Mouse (Mus musculus) intestine, embryonic 16.5 days (tissue): Measurements from ENCODE around the gene Trim54. TPM values are rescaled to one million over a fixed set of nuclear protein-coding genes. Genes with fewer than 3 reads are reported as not detected.

Experiments used
- ATAC-seq: fragments of 200-750 bp; cut with Nextera tagmentation; 2 replicates; pipeline ENCODE4 v1.8.0; 2017; ENCODE audit warnings: moderate TSS enrichment, moderate library complexity
- H3K27ac ChIP-seq: fragments of 300-500 bp; sonication (generic); 2 replicates; pipeline ENCODE4 v1.5.1; 2014; ENCODE audit warnings: mild to moderate bottlenecking, low read length
- H3K27me3 ChIP-seq: fragments of 300-500 bp; sonication (generic); replicated peaks from 2 replicates; pipeline ENCODE4 v1.6.1; 2014; ENCODE audit warnings: low read length, control low read depth, mixed read lengths; ENCODE audit not compliant: control insufficient read depth, insufficient read depth
- H3K36me3 ChIP-seq: fragments of 300-500 bp; sonication (generic); 2 replicates; pipeline ENCODE4 v1.6.1; 2014; ENCODE audit warnings: low read length, control low read depth; ENCODE audit not compliant: control insufficient read depth, insufficient read depth
- H3K4me1 ChIP-seq: fragments of 300-500 bp; sonication (generic); 2 replicates; pipeline ENCODE4 v1.6.1; 2014; ENCODE audit warnings: low read length, control low read depth, mixed read lengths; ENCODE audit not compliant: control insufficient read depth, insufficient read depth
- H3K4me2 ChIP-seq: fragments of 300-500 bp; sonication (generic); 2 replicates; pipeline ENCODE4 v1.6.1; 2014; ENCODE audit warnings: low read depth, low read length, control low read depth
- H3K4me3 ChIP-seq: fragments of 300-500 bp; sonication (generic); 2 replicates; pipeline ENCODE4 v1.5.1; 2014; ENCODE audit warnings: mild to moderate bottlenecking, low read length
- H3K9ac ChIP-seq: fragments of 300-500 bp; sonication (generic); 2 replicates; pipeline ENCODE4 v1.6.1; 2014; ENCODE audit warnings: low read depth, low read length
- H3K9me3 ChIP-seq: fragments of 300-500 bp; sonication (generic); 2 replicates; pipeline ENCODE4 v1.6.1; 2016; ENCODE audit warnings: low read length, control low read depth; ENCODE audit not compliant: control insufficient read depth
- WGBS: fragments of 180-500 bp; shearing (Covaris S2); extraction: QIAGEN DNeasy Blood & Tissue Kit; methylation state at CpG from one replicate; pipeline ENCODE4 v1.1.7; 2014; 5-methylcytosine and 5-hydroxymethylcytosine counted together
- polyA plus RNA-seq: library from polyadenylated mRNA; unstranded; fragments of >200 nt; fragmentation: Nextera tagmentation; extraction: Ambion mirVana; gene quantifications from 2 replicates; pipeline ENCODE4 v1.2.1, GENCODE M21; 2015

The Trim54 gene
- polyA plus RNA-seq, 1 experiment from 2014 or later: not detected

GRCm38 (mm10) chr5:31162462-31162861, 46.0 kb downstream of the Trim54 start:
- ATAC-seq: peak; percentile 44; the same call in 1 of the 2 replicates
- Histone ChIP-seq H3K36me3 (peaks cover 30% of the 10 kb centered on the region), H3K9me3 (no peaks in the 10 kb centered on the region)

DNA sequence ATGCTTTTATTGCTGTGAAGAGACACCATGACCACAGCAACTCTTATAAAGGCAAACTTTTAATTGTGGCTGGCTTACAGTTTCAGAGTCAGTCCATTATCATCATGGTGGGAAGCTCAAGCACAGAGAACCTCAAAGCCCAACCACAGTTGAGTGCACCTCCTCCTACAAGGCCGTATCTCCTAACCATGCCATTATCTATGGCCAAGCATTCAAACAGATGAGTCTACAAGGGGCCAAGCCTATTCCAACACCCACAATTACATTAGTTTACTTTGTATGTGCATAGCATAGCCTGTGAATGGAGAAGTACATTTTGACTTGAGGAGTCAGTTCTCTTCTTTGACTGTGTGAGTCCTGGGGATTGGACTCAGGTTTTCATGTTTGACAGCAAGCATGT, 48.4 kb downstream of the Trim54 start:
- Histone ChIP-seq H3K4me1 (no peaks in the 10 kb centered on the region), H3K27ac (no peak overlapping the region), H3K9ac (no peak overlapping the region), H3K9me3 (no peaks in the 10 kb centered on the region), H3K27me3 (no peaks in the 10 kb centered on the region), H3K36me3 (peaks cover 32% of the 10 kb centered on the region), H3K4me3 (no peak overlapping the region), H3K4me2 (no peak overlapping the region)
- 88% methylated on average over 1 of the region's 1 CpGs for WGBS
- ATAC-seq: no peak

More at GRCm38 (mm10) chr5:31162462-31162861, 46.0 kb downstream of the Trim54 start:
- no peak overlapping the region for H3K27ac ChIP-seq
- H3K4me1 ChIP-seq: no peaks in the 10 kb centered on the region
- H3K9ac ChIP-seq: no peak overlapping the region
- no peaks in the 10 kb centered on the region for H3K27me3 ChIP-seq
- no peak overlapping the region for H3K4me3 ChIP-seq
- H3K4me2 ChIP-seq: no peak overlapping the region

GRCm38 (mm10) chr5:31168630-31169029, 52.1 kb downstream of the Trim54 start:
- Histone ChIP-seq H3K27me3 (no peaks in the 10 kb centered on the region), H3K4me1 (no peaks in the 10 kb centered on the region), H3K27ac (no peak overlapping the region), H3K4me3 (no peak overlapping the region), H3K36me3 (peaks cover 35% of the 10 kb centered on the region), H3K4me2 (no peak overlapping the region), H3K9ac (no peak overlapping the region), H3K9me3 (no peaks in the 10 kb centered on the region)
- no peak for ATAC-seq
- WGBS: 91% methylated on average over 4 of the region's 4 CpGs

- H3K4me1 ChIP-seq: 0 out of 2 replicates have a peak, but pooled peaks cover 3% of the 10 kb centered on the region
- H3K4me2 ChIP-seq: peak overlapping the region; percentile 84
- H3K9ac ChIP-seq: peak overlapping the region; percentile 85
- H3K27ac ChIP-seq: peak overlapping the region; percentile 99
- peak overlapping the region; percentile 91 for H3K4me3 ChIP-seq
- no peaks in the 10 kb centered on the region for H3K27me3 ChIP-seq
- WGBS: under 1% methylated on average over 25 of the region's 25 CpGs
- H3K36me3 ChIP-seq: no peaks in the 10 kb centered on the region
- ATAC-seq: peak; percentile 70
- no peaks in the 10 kb centered on the region for H3K9me3 ChIP-seq
These were observed 62.8 kb downstream of the Trim54 start for GRCm38 (mm10) chr5:31179301-31179765.

DNA sequence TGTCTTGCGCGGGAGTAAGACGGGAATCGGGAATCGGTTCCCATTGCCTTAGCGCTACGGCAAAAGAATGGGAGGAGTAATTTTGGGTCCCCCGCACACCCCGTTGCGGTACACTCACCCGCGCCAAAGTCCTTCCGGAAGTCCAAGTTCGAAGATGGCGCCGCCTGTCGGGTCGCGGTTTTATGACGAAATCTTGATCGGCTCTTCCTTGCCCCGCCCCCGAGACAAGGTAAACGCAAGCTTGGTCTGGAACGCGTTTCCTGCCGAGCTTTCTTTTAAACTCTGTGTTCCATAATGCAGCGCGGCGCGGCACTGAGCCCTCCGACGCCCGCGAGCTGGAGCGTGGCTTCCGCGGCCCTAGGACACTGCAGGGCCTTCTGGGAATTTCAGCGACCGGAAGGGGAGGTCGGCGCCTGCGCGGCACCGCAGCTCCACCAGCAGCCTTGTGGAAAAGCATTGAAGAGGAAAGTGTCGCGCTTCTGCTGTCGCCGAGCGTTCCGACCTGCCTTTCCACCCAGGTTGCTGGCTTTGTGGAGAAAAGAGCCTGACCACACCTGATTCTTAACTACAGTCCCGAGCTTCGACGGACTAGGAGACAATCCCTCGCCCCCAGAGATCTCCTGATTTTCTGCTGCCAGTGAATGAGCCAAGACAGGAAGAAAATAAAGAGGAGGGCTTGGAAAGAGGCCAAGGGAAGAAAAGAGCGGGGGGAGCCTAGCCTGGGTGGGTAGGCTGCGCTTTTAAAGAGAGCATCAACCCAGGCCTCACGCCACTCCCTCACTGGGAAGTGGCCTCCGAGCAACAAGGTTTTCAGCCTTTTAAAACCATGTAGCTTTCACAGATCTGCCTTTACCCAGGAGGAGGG, 63.5 kb downstream of the Trim54 start, which contains the start of the genes Gm29609 and Gtf3c2:
Gene Gm29609, minus strand, starts transcription at position 146 of the 865 bp plus-strand sequence.
Gene Gtf3c2, minus strand, starts transcription at position 379 of the 865 bp plus-strand sequence.
- WGBS: under 1% methylated on average over 59 of the region's 59 CpGs
- 0 out of 2 replicates have a peak, but pooled peaks cover 3% of the 10 kb centered on the region for H3K4me1 ChIP-seq
- peak; percentile 99 for ATAC-seq
- H3K9ac ChIP-seq: peak within 1 kb of the TSS; percentile 85
- no peaks in the 10 kb centered on the region for H3K9me3 ChIP-seq
- peak within 1 kb of the TSS; percentile 91 for H3K4me3 ChIP-seq
- no peaks in the 10 kb centered on the region for H3K36me3 ChIP-seq
- H3K4me2 ChIP-seq: peak within 1 kb of the TSS; percentile 84
- H3K27me3 ChIP-seq: no peaks in the 10 kb centered on the region
- H3K27ac ChIP-seq: peak within 1 kb of the TSS; percentile 99

GRCm38 (mm10) chr5:31181183-31181770, 64.8 kb downstream of the Trim54 start:
- no peak overlapping the region for H3K4me3 ChIP-seq
- ATAC-seq: no peak
- 87% methylated on average over 9 of the region's 9 CpGs for WGBS
- H3K9me3 ChIP-seq: no peaks in the 10 kb centered on the region
- H3K4me2 ChIP-seq: no peak overlapping the region
- H3K27ac ChIP-seq: no peak overlapping the region
- no peak overlapping the region for H3K9ac ChIP-seq
- no peaks in the 10 kb centered on the region for H3K27me3 ChIP-seq
- H3K36me3 ChIP-seq: no peaks in the 10 kb centered on the region
- 0 out of 2 replicates have a peak, but pooled peaks cover 3% of the 10 kb centered on the region for H3K4me1 ChIP-seq

GRCm38 (mm10) chr5:31183678-31184077, 67.2 kb downstream of the Trim54 start:
- peaks cover 14% of the 10 kb centered on the region for H3K36me3 ChIP-seq
- no peak overlapping the region for H3K27ac ChIP-seq
- H3K4me3 ChIP-seq: no peak overlapping the region
- H3K27me3 ChIP-seq: no peaks in the 10 kb centered on the region
- H3K9me3 ChIP-seq: no peaks in the 10 kb centered on the region
- H3K9ac ChIP-seq: no peak overlapping the region
- H3K4me1 ChIP-seq: 0 out of 2 replicates have a peak, but pooled peaks cover 3% of the 10 kb centered on the region
- ATAC-seq: no peak
- 54% methylated on average over 4 of the region's 4 CpGs for WGBS
- no peak overlapping the region for H3K4me2 ChIP-seq

Other genes starting within 250 kb of the Trim54 start
- gene Tmem214, start 248.7 kb upstream of the Trim54 start, polyA plus RNA-seq: 76.5 and 81.0 TPM in 2 replicates
- 13.9 and 16.3 TPM in 2 replicates for gene Agbl5, start 228.0 kb upstream of the Trim54 start, polyA plus RNA-seq
- 459 and 477 TPM in 2 replicates for gene Ost4, start 208.9 kb upstream of the Trim54 start, polyA plus RNA-seq
- 173 and 177 TPM in 2 replicates for gene Emilin1, start 203.3 kb upstream of the Trim54 start, polyA plus RNA-seq
- 26.9 and 32.5 TPM in 2 replicates for gene Khk, start 195.3 kb upstream of the Trim54 start, polyA plus RNA-seq
- gene Cgref1, start 171.1 kb upstream of the Trim54 start, polyA plus RNA-seq: 67.0 and 88.7 TPM in 2 replicates
- 222 and 227 TPM in 2 replicates for gene Preb, start 156.4 kb upstream of the Trim54 start, polyA plus RNA-seq
- 3.3 and 4.2 TPM in 2 replicates for gene Tcf23, start 148.1 kb upstream of the Trim54 start, polyA plus RNA-seq
- 180 and 190 TPM in 2 replicates for gene Atraid, start 68.4 kb upstream of the Trim54 start, polyA plus RNA-seq
- gene Slc5a6, start 67.8 kb upstream of the Trim54 start, polyA plus RNA-seq: 18.8 TPM in 2 replicates
- gene Cad, start 61.9 kb upstream of the Trim54 start, polyA plus RNA-seq: 16.8 and 18.2 TPM in 2 replicates
- not detected in 2 replicates for gene Dnajc5g, start 10.4 kb upstream of the Trim54 start, polyA plus RNA-seq
- gene Slc30a3, start 8.5 kb upstream of the Trim54 start, polyA plus RNA-seq: 0.12 and 0.15 TPM in 2 replicates
- not detected in 2 replicates for gene Ucn, start 22.1 kb downstream of the Trim54 start, polyA plus RNA-seq
- 80.3 and 84.4 TPM in 2 replicates for gene Mpv17, start 37.5 kb downstream of the Trim54 start, polyA plus RNA-seq
- 1.1 TPM in 2 replicates for gene Gm29609, start 63.2 kb downstream of the Trim54 start, polyA plus RNA-seq
- 56.4 and 60.3 TPM in 2 replicates for gene Gtf3c2, start 63.4 kb downstream of the Trim54 start, polyA plus RNA-seq
- 143 and 149 TPM in 2 replicates for gene Snx17, start 76.5 kb downstream of the Trim54 start, polyA plus RNA-seq
- gene Eif2b4, start 76.7 kb downstream of the Trim54 start, polyA plus RNA-seq: 67.1 and 67.6 TPM in 2 replicates
- 5.5 and 6.0 TPM in 2 replicates for gene Zfp513, start 85.6 kb downstream of the Trim54 start, polyA plus RNA-seq
- gene Ppm1g, start 104.0 kb downstream of the Trim54 start, polyA plus RNA-seq: 110 and 122 TPM in 2 replicates
- gene Nrbp1, start 124.2 kb downstream of the Trim54 start, polyA plus RNA-seq: 132 and 140 TPM in 2 replicates
- gene Gm9970, start 124.5 kb downstream of the Trim54 start, polyA plus RNA-seq: 0.27 TPM in 1 of 2 replicates, not detected in the other
- 70.1 and 71.1 TPM in 2 replicates for gene Krtcap3, start 135.0 kb downstream of the Trim54 start, polyA plus RNA-seq
- gene Ift172, start 174.4 kb downstream of the Trim54 start, polyA plus RNA-seq: 19.5 and 21.5 TPM in 2 replicates
- 18.3 and 19.3 TPM in 2 replicates for gene Fndc4, start 179.4 kb downstream of the Trim54 start, polyA plus RNA-seq
- gene Gckr, start 180.7 kb downstream of the Trim54 start, polyA plus RNA-seq: 0.80 and 1.2 TPM in 2 replicates